Mouse (Mus musculus) C2C12 (cell line): ENCODE measurements around the gene Heatr4.

Source experiments
- CEBPB ChIP-seq: IDR thresholded peaks from one replicate; pipeline ENCODE4 v1.6.1; 2011; ENCODE audit warnings: low read depth, mild to moderate bottlenecking, control low read depth, moderate library complexity
- CTCF ChIP-seq: IDR thresholded peaks from one replicate; pipeline ENCODE4 v1.5.1; 2011; ENCODE audit not compliant: control insufficient read depth, insufficient read depth, insufficient read length
- FOSL1 ChIP-seq: IDR thresholded peaks from one replicate; pipeline ENCODE4 v1.8.0; 2011; ENCODE audit warnings: mild to moderate bottlenecking, low read length; ENCODE audit not compliant: poor library complexity, insufficient read depth, severe bottlenecking
- MAX ChIP-seq: IDR thresholded peaks from one replicate; pipeline ENCODE4 v1.6.1; 2011; ENCODE audit warnings: mild to moderate bottlenecking, control low read depth
- MYOD1 ChIP-seq: IDR thresholded peaks from one replicate; pipeline ENCODE4 v1.6.1; 2011; ENCODE audit warnings: low read depth; ENCODE audit not compliant: control insufficient read depth, insufficient read length
- MYOG ChIP-seq: IDR thresholded peaks from one replicate; pipeline ENCODE4 v1.6.1; 2011; ENCODE audit not compliant: control insufficient read depth, insufficient read length; ENCODE audit errors: extremely low read depth
- USF1 ChIP-seq: IDR thresholded peaks from one replicate; pipeline ENCODE4 v1.6.1; 2011; ENCODE audit warnings: low read depth, mild to moderate bottlenecking, control low read depth, moderate library complexity

- peak; percentile 13 for TF ChIP-seq CTCF
- no peak for TF ChIP-seq CEBPB
- no peak for TF ChIP-seq MAX
- TF ChIP-seq MYOD1, result no peak
- no peak for TF ChIP-seq FOSL1
- no peak for TF ChIP-seq MYOG
- no peak for TF ChIP-seq USF1
Observed at GRCm38 (mm10) chr12:83972117-83972516, 12.5 kb downstream of the Heatr4 start.
